Mouse (Mus musculus) left cerebral cortex, adult 11 months (tissue): ENCODE data around the gene Add1.

Experiments
- DNase-seq: peaks from one replicate; pipeline ENCODE4 v3.0.0; 2022; ENCODE audit warnings: low spot score

Add1 gene

DNA sequence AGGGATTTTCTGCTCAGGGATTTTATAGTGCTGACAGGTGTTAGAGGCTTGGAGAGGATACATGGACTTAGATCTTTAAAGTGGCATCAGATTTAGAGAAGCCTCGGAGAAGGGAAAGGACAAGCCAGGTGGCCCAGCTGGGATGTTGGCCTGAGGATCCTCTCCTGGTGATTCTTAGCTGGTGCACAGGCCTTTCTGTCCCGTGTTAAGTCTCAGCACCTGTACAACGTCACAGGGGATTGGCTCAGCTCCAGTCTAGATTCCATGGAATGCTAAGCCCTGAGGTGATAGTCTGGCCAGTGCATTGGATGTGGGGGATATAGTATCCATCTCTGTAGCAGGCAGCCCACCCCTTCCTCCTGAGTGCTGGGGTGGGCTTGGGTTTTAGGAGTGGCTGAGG, 34.8 kb downstream of the Add1 start:
- DNase-seq = no peak

DNA sequence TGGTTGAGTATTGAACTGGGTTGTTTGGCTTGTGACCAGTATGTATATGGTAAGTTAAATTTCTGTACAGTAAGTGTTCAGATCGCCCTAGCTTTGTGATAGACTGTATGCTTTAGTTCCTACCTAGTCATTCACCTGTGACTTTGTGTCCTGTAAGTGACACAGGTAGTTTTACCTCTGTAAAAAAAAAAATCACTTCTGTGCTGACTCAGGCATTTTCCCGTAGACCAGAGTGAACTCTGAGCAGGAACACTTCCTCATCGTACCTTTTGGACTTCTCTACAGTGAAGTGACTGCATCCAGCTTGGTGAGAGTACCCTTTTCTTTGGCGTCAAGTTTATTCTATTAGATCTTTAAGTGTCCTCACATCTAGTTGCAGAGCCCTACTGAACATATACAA, 36.5 kb downstream of the Add1 start:
- no peak for DNase-seq

DNA sequence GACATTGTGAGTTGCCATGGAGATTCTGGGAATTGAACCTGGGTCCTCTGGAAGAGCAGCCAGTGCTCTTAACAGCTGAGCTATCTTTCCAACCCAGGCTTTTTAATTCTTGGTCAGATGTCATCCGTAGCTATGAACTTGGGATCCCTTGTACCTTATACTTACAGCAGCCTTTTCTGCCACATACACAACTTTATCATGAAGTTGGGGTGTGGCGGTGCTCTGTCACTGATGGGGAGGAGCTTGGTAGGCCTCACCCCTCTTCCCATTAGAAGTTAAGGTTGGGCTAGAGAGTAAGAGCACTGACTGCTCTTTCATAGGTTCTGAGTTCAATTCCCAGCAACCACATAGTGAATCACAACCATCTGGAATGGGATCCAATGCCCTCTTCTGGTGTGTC, 59.5 kb downstream of the Add1 start:
- DNase-seq = no peak

DNA sequence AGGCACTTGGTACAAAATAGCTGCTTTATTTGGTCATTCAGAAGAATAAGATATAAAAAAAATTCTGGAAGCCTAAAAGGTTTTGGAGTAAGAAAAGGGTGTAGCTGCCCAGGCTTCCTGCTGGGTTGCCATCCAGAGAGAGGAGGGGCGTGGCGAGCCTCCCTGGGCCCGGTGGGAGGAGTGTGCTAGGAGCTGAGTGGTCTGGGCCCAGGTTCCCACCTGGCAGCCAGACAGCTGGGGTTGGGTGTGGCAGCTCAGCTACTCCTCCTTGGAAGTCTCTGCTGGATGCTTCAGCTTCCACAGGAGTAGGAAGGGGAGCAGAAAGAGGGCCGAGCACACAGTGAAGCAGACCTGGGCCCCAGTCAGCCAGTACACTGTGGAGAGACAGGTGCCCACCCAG, 60.2 kb downstream of the Add1 start:
- no peak for DNase-seq

DNA sequence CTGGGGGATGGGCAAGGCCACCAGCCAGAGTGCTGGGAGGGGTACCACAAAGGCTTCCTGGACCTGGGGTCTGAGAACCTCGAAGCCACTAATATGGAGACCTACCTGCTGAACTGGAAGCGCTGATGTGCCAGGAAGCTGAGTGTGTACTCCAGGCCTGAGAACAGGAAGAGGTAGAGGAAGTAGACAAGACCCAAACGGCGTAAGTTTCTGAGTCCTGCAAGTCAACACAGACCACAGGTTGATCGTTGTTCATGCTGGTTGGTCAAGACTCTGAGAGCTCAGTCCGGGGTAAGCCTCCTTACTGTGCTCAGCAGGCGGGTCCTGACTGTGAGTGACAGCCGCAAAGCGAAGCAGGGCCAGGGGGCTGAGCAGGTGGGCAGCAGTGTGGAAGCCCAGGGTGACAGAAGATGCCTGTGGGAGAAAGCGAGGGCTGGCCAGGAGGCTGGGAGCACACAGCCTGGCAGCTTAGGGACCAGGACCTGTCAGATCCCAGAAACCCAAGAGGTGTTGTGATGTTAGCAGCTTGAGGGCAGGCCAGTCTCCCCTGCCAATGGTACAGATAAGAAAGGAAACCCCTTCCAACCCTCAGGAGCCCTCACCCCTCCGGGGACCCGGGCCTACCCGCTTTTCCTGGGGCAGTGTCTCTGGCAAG, 61.4 kb downstream of the Add1 start:
- no peak for DNase-seq

DNA sequence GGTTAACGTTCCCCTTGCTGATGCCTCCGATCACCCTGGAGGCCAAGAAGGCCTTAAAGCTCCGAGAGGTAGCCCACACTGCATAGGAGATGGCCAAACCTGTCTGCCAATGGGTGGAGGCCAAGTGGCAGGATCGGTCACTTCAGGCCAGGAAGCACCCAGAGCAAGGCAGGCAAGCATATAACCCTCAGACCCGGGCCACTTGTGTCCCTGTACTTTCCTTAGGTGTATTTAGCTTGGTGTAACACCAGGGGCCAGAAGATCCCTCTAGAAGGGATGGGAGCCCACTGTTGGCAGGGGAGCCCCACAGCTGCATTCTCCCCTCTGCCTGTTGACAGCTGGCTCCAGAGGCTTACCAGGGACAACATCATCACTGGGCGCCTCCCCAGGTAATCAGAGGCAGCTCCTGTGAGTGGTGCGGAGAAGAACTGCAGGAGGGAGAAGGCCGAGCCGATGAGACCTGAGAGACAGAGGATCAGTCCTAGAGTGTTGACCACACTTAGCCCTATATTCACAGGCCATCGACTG, 62.3 kb downstream of the Add1 start:
- no peak for DNase-seq

DNA sequence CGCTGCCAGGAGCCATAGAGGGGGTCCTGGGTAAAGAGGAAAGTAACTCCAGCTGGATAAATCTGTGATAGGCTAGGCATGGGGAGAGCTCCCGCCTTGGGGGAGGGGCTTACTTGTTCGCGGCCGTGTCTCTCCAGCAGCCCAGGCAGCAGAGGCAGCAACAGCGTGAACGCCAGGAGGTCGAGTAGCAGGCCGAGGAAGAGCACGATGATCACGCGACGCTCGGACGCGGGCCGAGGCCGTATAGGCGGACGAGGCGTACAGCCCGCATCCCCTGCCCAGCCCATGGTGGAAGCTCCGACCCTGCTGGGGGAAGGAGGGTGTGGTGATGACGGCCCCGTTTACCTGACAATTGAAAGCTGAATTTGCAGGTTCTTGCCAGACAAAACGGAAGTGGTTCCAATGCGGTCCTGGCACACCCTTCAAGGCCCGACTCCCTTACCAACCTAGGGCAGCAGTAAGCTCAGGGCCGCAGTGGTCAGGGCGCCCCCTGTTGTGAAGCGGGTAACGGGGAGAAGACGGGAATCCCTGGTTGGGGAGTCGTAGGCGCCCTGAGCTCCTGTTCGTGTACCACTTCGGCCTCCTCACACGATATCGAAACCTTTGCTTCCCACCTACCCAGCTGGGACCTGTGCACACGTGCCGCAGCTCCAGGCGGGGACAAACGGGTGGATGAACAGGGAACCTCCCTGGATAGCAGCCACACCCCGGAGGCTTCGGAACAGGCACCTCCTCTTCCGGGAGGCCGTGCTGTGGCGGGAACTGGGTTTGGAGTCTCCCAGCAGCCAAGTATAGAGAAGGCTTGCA, 63.2 kb downstream of the Add1 start, which contains the start of gene Mfsd10:
Mfsd10 (minus strand) TSS at position 732 of the 807 bp plus-strand sequence.
- peak; percentile 61 for DNase-seq

DNA sequence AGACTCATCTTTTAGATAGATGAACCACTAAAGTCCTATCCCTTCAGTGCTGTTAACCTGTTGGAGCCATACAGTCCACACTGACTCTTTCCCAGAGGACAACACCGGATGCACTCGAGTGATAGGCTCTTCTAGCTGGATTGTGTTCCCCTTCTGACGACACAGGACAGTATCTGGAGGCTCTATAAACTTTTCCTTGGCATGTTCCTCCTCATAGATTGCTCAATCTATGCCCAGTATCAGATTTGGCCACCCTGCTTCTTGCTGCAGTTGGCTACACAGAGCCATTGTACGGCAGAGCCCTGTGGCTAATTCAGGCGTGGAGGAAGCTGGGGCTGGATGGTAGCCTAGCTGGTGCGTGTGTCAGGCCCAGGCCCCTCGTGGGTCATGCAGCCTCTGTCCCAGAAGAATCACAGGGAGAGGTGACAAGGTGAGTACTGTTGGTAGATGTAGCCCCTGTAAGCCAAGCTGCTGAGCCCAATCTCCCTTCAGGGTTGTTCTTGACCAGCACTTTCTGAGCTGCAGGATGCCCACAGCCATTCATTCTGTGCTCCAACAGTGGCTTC, 64.2 kb downstream of the Add1 start:
- DNase-seq = no peak

DNA sequence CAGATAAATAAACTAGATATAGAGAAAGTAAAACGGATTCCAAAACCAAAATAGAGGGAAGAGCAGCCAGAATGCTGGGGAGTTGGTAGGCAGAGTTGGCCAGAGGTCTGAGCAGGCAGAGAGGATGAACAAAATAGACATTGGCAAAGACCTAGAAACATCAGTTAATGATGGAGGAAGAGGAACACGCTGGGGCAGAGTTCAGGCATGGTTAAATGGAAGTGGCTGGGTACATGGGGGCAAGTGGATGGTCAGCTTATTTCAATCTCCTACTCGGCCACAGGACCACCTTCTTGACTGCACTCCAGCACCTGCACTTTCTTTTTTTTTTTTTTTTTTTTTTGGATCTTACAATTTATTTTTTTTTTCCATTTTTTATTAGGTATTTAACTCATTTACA, 68.5 kb downstream of the Add1 start:
- DNase-seq = no peak

DNA sequence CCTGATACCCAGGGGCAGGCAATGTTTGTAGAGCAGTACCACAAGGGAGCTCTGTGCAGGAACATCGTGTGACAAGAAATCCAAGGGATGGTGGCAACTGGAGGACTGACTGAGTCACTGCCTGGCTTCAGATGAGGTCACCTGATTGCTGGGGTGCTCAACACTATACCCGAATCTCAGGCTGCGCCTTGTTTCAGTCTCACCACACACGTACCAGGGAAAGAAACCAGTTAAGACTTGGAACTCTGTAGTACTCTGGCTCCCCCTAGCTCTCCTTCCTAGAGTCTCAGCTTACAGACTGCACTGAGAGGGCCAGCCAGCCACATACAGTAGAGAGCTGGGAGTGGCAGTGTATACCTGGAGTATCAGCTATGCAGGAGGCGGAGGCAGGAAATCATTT, 69.5 kb downstream of the Add1 start:
- DNase-seq = peak; percentile 58

DNA sequence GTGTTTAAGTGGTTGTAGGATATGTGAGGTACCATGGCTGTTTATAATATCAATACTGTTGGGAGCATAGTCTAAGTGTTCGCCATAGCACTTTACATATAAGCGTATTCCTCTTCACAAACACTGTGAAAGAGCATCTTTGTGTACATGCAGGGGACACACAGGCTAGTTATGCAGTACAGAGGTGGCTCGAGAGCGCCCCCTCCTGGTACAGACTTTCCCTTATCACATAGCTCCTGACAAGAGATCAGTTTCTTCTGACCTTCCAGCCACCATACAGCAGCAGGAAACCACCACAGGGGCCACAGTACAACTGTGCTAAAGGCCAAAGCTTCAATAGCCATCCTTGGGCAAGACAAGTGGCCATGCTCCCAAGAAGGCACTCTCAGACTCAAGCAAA, 74.1 kb downstream of the Add1 start:
- DNase-seq = no peak

DNA sequence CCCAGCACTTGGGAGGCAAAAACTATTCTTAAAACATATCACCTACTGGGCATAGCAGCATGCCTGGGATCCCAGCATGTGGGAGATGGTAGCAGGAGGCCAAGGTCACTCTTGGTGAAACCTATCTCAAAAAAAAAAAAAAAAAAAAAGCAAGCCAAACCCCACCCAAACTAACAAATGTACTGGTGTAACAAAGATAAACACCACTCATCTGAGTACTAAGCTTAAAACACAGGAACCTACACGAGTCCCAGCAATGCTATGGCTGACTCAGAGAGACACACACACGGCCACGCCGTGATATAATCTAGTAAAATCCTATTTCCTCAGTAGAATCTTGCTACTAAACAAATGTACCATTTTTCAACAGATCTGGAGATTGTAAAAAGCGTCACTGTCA, 79.5 kb downstream of the Add1 start:
- DNase-seq = no peak

DNA sequence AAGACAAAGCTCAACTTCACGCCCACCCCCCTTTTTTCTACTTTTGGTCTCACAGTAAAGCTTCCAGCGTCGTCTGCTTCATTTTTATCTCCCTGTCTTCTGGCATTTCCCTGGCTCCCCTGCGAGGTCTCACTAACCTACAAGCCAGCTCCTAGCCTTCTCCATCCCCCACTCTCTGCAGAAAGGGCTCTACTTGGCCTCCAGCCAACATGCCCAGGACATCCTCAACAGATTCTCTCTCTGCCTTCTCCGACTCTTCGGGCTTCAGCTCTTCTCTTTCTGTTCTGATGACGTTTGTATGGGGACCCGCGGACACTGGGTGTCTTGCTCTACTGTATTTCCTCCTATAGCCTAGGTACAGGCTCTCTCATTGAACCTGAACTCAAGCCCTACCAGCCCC, 81.4 kb downstream of the Add1 start:
- DNase-seq = no peak

DNA sequence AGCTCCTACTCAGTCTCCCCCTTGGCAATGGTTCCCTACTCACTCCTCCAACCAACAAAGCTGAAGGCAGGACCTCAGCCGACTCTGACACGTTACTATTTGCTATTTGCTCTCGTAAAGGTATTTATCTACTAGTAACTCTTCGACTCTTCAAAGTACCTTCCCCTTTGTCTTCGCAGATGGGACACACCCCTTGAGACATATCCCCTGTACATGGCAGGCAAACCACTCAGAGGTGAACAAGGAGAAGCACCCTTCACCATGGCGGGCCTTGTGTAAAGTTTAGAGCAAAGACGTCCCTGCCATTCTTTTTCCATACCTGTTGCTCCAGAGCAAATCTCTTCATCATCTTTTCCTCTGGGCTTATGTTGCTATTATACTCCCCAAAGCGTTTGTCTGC, 84.1 kb downstream of the Add1 start:
- DNase-seq = no peak

DNA sequence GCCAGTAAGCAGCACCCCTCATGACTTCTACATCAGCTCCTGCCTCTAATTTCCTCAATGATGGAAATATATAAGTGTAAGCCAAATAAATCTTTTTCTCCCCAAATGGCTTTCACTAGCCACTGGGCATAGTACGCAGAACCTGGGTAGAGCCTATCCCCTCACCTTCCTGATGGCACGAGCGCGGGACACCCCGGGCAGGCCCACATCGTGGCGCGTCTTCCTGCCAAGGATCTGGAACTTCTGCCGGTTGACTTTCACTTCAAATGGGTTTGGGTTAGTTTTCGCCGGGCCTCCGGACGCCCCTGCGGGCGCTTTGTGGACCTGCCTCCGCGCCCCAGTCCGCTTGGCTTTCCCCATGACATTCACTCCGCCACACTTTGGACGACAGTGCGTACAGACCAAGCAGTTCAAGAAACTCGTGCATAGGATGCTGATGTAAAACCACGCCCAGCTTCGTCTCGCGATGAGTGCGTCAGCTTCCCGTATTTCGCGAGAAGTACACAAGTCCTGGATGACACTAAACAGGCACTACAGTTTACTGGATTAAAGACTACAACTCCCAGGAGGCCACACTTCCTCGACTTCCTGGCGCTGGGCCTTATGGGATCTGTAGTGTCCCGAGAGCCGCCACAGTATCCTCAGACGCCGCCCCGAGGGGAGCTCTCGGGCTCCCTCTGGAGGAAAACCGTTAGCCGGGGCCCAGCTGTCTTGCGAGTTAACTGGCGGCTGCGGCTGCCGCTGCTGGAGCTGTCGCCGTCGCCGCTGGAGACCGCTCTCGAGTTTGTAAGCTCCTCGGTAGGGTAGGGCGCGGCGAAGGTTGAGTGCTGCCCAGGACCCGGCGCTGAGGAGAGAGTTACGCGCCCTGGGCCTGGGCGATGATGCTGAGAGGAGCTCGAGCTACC, 86.5 kb downstream of the Add1 start, which contains the start of the genes Nop14 and Grk4:
Nop14 (minus strand) TSS at position 463 of the 905 bp plus-strand sequence.
Grk4 (plus strand) TSS at position 694 of the 905 bp plus-strand sequence.
- peak; percentile 100 for DNase-seq

DNA sequence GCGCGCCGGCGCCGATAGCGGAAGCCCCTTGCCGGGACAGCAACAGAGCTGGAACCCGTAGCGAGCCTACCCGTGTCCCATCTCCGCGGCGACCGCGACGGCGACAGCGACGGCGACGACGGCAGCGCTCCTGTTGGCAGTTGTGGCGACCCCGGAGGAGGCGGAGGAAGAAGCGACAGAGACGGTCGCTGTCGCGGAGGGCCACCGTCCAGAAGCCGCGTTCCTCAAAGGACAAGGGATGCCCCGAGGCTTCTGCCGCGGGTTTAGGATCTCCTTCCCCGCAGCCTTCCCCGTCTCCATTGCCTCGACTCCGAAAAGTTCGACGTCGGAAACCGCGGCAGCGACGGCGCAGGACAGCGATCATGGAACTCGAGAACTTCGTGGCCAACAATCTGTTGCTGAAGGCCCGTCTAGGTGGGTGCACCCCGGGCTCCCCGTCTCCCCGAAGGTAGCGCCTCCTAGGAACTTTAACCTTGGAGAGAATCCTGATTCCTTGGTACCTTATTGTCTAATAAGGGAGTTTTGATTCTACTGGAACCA, 87.2 kb downstream of the Add1 start:
- no peak for DNase-seq

DNA sequence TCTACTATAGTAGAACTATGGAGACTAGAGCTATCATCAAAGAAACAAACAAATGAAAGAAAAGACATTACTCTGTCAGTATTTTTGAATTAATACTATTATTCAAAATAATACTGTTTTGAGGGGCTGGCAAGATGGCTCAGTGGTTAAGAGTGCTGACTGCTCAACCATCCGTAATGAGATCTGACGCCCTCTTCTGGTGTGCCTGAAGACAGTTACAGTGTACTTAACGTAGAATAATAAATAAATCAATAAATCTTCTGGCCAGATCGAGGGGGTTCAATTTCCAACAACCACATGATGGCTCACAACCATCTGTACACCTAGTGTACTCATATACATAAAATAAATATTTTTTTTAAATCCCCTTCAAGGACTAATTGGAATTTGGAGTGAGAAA, 88.4 kb downstream of the Add1 start:
- no peak for DNase-seq

DNA sequence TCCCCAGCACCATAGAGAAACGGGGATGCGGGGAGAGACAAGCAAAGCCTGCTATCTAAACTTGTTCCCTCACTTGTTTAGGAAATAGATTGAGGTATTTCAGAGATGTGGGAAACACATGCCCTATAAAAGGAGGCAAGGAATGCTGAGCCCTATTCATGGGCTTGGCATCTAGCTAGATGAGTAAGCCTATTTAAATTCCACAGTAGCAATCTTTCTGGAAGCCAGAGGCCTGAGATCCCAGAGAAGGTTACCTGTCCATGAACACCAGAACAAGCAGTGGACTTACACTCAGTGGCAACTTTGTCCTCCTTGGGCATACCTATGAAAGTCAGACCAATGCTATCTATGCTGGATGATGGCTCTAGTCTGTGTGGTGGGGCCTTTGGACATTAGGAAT, 89.8 kb downstream of the Add1 start:
- DNase-seq = no peak

DNA sequence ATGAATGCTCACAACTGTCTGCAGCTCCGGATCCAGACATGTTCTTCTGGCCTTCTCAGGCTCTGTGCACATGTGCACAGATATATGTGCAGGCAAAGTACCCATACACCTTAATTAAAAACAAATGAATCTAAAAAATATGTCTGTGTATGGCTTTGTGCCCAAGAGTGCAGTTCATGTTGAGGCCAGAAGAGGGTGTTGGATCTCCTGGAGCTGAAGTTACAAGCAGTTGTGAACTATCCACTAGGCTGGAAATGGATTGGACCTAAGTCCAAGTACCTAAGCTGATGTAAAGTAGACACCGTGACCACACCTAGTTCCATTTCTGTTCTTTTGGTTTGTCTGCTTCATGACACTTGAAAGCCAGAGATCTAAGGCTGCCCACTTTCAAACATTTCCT, 96.0 kb downstream of the Add1 start:
- DNase-seq = no peak

DNA sequence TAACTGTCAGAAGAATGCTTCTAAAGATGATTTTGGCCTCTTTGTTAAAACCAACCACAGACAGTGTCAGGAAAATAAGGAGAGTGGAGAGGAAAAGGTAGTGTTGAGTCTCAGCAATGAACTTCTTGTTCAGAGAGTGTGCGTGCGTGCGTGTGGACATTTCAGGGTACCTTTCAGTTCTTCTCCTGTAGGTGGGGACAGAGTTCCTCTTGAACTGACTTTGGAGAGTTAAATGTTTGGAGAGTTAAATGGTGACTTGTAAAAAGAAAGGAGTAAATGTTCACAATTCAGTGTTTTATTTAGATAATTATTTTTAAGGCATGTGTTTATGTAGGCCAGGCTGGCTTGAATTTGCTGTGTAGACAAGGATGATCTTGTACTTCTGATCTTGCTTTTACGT, 96.8 kb downstream of the Add1 start:
- DNase-seq = no peak
